Mouse (Mus musculus) cerebellum, adult 2 months (tissue): Measurements from ENCODE around the gene Armc12. TPM values are rescaled to one million over a fixed set of nuclear protein-coding genes. Genes with fewer than 3 reads are reported as not detected.

Source experiments
- DNase-seq, 2 experiments: peaks; one replicate each; pipeline ENCODE4 v3.0.0; 2021
- H3K27ac ChIP-seq: fragments of 200-500 bp; 2 replicates; pipeline ENCODE4 v1.5.1; 2012; ENCODE audit warnings: low read length, control low read depth, inconsistent platforms; ENCODE audit not compliant: insufficient read depth
- H3K27me3 ChIP-seq: fragments of 200-500 bp; 2 replicates; pipeline ENCODE4 v1.6.1; 2012; ENCODE audit warnings: inconsistent platforms, mild to moderate bottlenecking, low read length, moderate library complexity; ENCODE audit not compliant: control insufficient read depth, insufficient read depth
- H3K4me1 ChIP-seq: fragments of 200-500 bp; 2 replicates; pipeline ENCODE4 v1.6.1; 2011; ENCODE audit warnings: low read length; ENCODE audit not compliant: control insufficient read depth, insufficient read depth
- H3K4me3 ChIP-seq: fragments of 200-500 bp; replicated peaks from 2 replicates; pipeline ENCODE3; 2011; ENCODE audit warnings: mild to moderate bottlenecking, low read depth, low read length, control low read depth; ENCODE audit not compliant: insufficient read depth
- CTCF ChIP-seq: fragments of 200-500 bp; IDR thresholded peaks from 2 replicates; pipeline ENCODE4 v1.5.1; 2011; ENCODE audit warnings: low read depth, mild to moderate bottlenecking, control low read depth, low read length, moderate library complexity, borderline replicate concordance; ENCODE audit not compliant: insufficient read depth
- POLR2A ChIP-seq: fragments of 200-500 bp; IDR thresholded peaks from 2 replicates; pipeline ENCODE4 v1.6.1; 2011; ENCODE audit warnings: low read length, control low read depth, borderline replicate concordance; ENCODE audit not compliant: insufficient read depth
- WGBS: fragments of 180-500 bp; shearing (Covaris S2); methylation state at CpG from one replicate; pipeline ENCODE4 v1.1.7; 2018; 5-methylcytosine and 5-hydroxymethylcytosine counted together
- polyA plus RNA-seq: library from polyadenylated mRNA; depleted of rRNA; stranded (reverse); fragments of >200 nt; gene quantifications from 2 replicates; pipeline ENCODE4 v1.2.3, GENCODE M21; 2012

Armc12 gene
- polyA plus RNA-seq, 1 experiment: not detected

DNA sequence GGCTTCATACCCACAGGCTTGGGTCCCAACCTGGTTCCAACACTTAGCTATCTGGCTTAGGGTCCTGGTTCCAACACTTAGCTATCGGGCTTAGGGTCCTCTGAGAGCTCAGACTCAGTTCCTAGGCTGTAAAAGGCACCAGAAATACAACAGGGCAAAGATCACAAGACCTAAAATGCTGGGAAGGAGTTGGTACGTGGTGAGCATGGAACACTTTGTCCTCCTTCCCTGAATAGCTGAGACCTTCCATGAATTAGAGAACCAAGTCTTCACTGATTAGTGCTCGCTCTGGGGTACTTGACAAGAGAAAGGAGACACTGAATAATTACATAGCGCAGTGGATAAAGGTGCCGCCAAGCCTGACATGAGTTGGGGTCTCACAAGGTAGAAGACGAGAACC lies 8.7 kb upstream of the Armc12 start:
- TF ChIP-seq CTCF (no peak), POLR2A (no peak)
- Histone ChIP-seq H3K4me1 (peaks cover 3% of the 10 kb centered on the region; the same call in 1 of the 2 replicates), H3K4me3 (peak overlapping the region; percentile 91), H3K27me3 (no peaks in the 10 kb centered on the region), H3K27ac (peak overlapping the region; percentile 15; the same call in 1 of the 2 replicates)
- WGBS: 40% methylated on average over 6 of the region's 6 CpGs
- DNase-seq: no peak

GRCm38 (mm10) chr17:28522623-28523354 lies 7.8 kb upstream of the Armc12 start:
- H3K27ac ChIP-seq: peak overlapping the region; percentile 93

DNA sequence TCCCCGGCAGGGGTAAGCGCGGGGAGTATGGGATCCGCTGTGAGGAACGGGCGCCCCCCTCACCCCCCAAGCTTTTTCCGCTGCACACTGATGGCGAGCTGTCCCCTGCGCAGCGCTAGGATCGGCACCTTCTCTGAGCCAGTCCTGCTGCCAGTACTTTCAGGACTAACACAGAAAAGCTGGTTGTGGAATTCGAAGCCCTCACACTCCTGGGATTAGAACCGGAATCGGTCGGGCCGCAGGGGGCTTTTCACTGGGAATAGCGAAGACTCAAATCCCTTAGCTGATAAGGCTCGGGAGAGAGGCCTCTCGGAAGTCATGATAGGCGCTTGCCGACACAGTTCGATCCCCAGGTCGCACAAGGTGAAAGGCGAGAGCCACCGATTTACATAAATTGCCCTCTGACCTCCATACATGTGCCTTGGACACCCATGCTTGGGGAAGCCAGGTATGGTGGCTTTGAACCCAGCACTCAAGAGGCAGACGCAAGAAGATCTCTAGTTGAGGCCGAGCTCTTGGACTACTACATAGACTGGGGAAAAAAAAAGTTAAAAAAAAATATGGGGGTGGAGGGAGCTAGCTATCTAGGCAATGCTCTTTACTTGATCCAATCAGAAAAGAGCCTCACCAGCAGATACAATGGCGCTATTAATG lies 7.1 kb upstream of the Armc12 start:
- WGBS: 20% methylated on average over 28 of the region's 28 CpGs
- peak overlapping the region; percentile 91 for H3K4me3 ChIP-seq
- H3K27ac ChIP-seq: peak overlapping the region; percentile 57; the same call in 1 of the 2 replicates
- peaks cover 5% of the 10 kb centered on the region; the same call in 1 of the 2 replicates for H3K4me1 ChIP-seq
- H3K27me3 ChIP-seq: no peaks in the 10 kb centered on the region
- TF ChIP-seq POLR2A: no peak
- no peak for DNase-seq

More at GRCm38 (mm10) chr17:28522623-28523354, 7.8 kb upstream of the Armc12 start:
- TF ChIP-seq CTCF (no peak), POLR2A (peak; percentile 95)
- under 1% methylated on average over 66 of the region's 66 CpGs for WGBS
- peak; percentile 95 to 97 for DNase-seq
- H3K4me1 ChIP-seq: peaks cover 4% of the 10 kb centered on the region; the same call in 1 of the 2 replicates
- H3K4me3 ChIP-seq: peak overlapping the region; percentile 91
- H3K27me3 ChIP-seq: no peaks in the 10 kb centered on the region

DNA sequence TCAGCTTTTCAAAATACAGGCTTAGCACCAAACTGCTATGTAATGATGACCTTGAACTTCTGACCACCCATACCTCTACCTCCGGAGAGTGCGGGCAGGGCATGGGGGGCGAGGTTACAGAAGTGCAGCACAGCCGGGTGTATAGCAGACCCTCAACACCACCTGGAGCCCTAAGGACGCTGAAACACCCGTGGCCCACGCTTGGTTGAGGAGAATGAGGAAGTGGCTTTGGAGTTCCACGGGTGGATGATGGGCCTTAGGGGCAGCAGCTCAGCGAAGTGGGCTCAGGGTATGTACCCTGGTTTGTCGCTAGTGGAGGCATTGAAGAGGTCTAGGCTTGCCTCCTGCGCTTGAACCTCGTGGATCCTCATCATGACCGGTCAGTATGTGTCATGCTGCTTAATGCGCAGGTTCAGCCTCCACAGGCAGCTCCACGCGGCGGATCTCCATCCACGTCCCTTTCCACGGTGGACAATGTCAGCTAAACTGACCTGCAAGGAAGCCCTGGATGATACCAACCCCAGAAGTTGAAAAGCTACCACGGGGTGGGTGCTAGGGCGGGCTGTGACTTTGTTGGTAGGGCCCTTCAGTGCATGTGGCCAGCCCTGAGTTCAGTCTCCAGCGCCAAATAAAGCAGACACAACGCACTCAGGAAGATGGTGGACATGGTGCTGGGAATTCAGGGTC lies 6.5 kb upstream of the Armc12 start:
- peaks cover 5% of the 10 kb centered on the region; the same call in 1 of the 2 replicates for H3K4me1 ChIP-seq
- no peaks in the 10 kb centered on the region for H3K27me3 ChIP-seq
- no peak for DNase-seq
- 93% methylated on average over 23 of the region's 23 CpGs for WGBS
- no peak for TF ChIP-seq CTCF
- no peak for TF ChIP-seq POLR2A
- H3K27ac ChIP-seq: no peak overlapping the region
- H3K4me3 ChIP-seq: no peak overlapping the region

DNA sequence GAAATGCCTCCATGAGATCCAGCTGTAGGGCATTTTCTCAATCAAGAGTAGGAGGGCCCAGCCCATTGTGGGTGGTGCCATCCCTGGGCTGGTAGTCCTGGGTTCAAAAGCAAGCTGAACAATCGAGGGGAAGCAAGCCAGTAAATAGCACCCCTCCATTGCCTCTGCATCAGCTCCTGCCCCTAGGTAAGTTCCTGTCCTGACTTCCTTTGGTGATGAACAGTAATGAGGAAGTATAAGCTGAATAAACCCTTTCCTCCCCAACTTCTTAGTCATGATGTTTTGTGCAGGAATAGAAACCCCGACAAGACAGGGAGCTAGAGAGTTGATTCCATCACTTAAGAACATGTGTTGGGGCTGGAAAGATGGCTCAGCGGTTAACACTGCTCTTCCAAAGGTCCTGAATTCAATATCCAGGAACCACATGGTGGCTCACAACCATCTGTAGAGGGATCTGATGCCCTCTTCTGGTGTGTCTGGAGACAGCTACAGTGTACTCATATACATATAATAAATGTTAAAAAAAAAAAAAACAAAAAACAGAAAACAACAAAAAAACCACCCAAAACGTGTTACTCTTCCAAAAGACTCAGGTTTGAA lies 5.7 kb upstream of the Armc12 start:
- no peak for DNase-seq
- peaks cover 5% of the 10 kb centered on the region; the same call in 1 of the 2 replicates for H3K4me1 ChIP-seq
- no peaks in the 10 kb centered on the region for H3K27me3 ChIP-seq
- 74% methylated on average over 4 of the region's 4 CpGs for WGBS
- no peak overlapping the region for H3K27ac ChIP-seq
- TF ChIP-seq CTCF (no peak), POLR2A (no peak)
- H3K4me3 ChIP-seq: no peak overlapping the region

DNA sequence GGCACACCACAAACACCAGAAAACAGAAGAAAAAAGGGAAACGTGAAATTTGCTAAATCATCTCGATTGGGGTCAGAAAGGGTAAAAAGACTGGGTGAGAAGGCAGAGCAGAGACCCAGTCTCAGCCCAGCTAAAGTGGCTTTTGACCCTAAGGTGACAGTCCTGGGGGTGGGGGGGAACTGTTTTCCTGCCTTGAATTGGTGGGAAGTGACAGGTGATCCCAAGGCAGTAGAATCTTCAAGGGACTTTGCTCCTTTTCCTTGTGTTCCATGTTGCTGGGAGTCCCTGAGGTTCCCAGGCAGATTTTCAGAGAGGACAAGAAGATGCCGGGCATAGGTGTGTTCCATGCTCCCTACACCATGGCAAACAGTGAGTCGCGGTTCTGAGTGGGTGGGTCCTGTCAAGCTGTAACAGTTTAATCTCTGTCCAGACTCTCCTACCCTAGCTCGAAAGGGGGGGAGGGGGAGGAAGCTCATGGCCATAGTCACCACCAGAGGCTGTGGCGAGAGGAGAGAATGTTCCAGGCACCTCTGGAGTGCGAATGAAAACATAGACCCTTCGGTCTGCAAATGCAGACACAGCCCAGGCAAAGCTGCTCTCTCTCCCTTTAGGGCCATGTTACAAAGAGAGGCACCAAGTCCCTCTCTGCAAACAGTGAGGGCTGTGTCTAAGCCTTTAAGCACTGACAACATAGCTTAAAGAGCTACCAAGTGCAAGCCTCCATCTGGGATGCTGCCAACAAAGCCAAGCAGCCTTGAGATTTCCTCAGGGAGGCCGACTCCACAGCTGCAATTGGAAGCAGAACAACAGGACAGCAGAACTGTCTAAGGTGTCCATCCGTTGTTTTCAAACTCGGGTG lies 3.2 kb upstream of the Armc12 start:
- no peak overlapping the region for H3K4me3 ChIP-seq
- 46% methylated on average over 12 of the region's 12 CpGs for WGBS
- no peaks in the 10 kb centered on the region for H3K27me3 ChIP-seq
- no peak for TF ChIP-seq CTCF
- no peak for TF ChIP-seq POLR2A
- H3K27ac ChIP-seq: no peak overlapping the region
- DNase-seq: no peak
- H3K4me1 ChIP-seq: 0 out of 2 replicates have a peak, but pooled peaks cover 2% of the 10 kb centered on the region

DNA sequence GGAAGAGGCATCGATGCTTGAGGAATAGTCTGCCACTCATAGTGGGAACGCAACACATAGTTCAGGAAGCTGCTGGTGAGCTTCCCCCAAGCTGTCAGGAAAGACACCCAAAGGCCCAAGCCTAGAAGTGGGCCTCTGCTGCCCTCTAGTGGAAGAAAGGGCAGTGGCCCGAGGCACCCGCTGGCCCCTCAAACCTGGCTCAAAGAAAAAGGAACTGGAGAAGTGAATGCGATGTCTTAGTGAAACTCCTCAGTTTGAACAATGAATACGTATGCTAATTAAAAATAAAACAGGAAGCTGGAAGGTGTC lies 2.6 kb upstream of the Armc12 start:
- Histone ChIP-seq H3K27me3 (no peaks in the 10 kb centered on the region), H3K27ac (no peak overlapping the region), H3K4me1 (0 out of 2 replicates have a peak, but pooled peaks cover 2% of the 10 kb centered on the region), H3K4me3 (no peak overlapping the region)
- TF ChIP-seq CTCF (peak; percentile 94), POLR2A (no peak)
- 6% methylated on average over 6 of the region's 6 CpGs for WGBS
- peak; percentile 77 to 85 for DNase-seq
